Mouse (Mus musculus): ENCODE results near the gene Gulp1. TPM values are rescaled to one million over a fixed set of nuclear protein-coding genes. Genes with fewer than 3 reads are reported as not detected.

Gene Gulp1
- polyA plus RNA-seq, 1 experiment = 2.0 TPM

- Histone ChIP-seq H3K79me2 (ENCODE audit: control insufficient read depth, insufficient read depth) (no peaks in the 10 kb centered on the region), H3K4me2 (ENCODE audit: low read depth) (no peak overlapping the region), H3ac (ENCODE audit: control insufficient read depth, insufficient read length) (no peak overlapping the region), H3K36me3 (ENCODE audit: control insufficient read depth, insufficient read depth) (no peaks in the 10 kb centered on the region), H3K27me3 (ENCODE audit: control insufficient read depth, insufficient read depth, insufficient read length) (no peaks in the 10 kb centered on the region), H3K4me3 (no peak overlapping the region)
- TF ChIP-seq TCF12 (IDR thresholded peaks at IDR 0.05; ENCODE audit: insufficient read depth, poor library complexity, severe bottlenecking) (no peak), MYOD1 (IDR thresholded peaks at IDR 0.05; ENCODE audit: control insufficient read depth in 1 of 3, insufficient read length in 2 of 3, low read depth in 2 of 3) (no peak), REST (IDR thresholded peaks at IDR 0.05; ENCODE audit: insufficient read depth, insufficient read length) (no peak), TCF3 (IDR thresholded peaks at IDR 0.05; ENCODE audit: insufficient read length, low read depth) (no peak)
These were observed 67.4 kb downstream of the Gulp1 start for GRCm38 (mm10) chr1:44618751-44619150.

GRCm38 (mm10) chr1:44634481-44634880 lies 83.2 kb downstream of the Gulp1 start:
- Histone ChIP-seq H3K36me3 (ENCODE audit: control insufficient read depth, insufficient read depth) (no peaks in the 10 kb centered on the region), H3ac (ENCODE audit: control insufficient read depth, insufficient read length) (no peak overlapping the region), H3K79me2 (ENCODE audit: control insufficient read depth, insufficient read depth) (no peaks in the 10 kb centered on the region), H3K27me3 (ENCODE audit: control insufficient read depth, insufficient read depth, insufficient read length) (no peaks in the 10 kb centered on the region), H3K4me3 (no peak overlapping the region), H3K4me2 (ENCODE audit: low read depth) (no peak overlapping the region)
- no peak for TF ChIP-seq POLR2A (IDR thresholded peaks at IDR 0.05; ENCODE audit: insufficient read length, low read depth)
- TF ChIP-seq E2F4 (IDR thresholded peaks at IDR 0.05; ENCODE audit: insufficient read depth) = no peak
- TF ChIP-seq TCF3 (IDR thresholded peaks at IDR 0.05; ENCODE audit: insufficient read length, low read depth) = no peak
- no peak for TF ChIP-seq TCF12 (IDR thresholded peaks at IDR 0.05; ENCODE audit: insufficient read depth, poor library complexity, severe bottlenecking)
- no peak for TF ChIP-seq REST (IDR thresholded peaks at IDR 0.05; ENCODE audit: insufficient read depth, insufficient read length)
- no peak for TF ChIP-seq MYOD1 (IDR thresholded peaks at IDR 0.05; ENCODE audit: control insufficient read depth in 1 of 3, insufficient read length in 2 of 3, low read depth in 2 of 3)
- TF ChIP-seq USF1 (IDR thresholded peaks at IDR 0.05; ENCODE audit: low read depth) = no peak
- no peak for TF ChIP-seq POLR2AphosphoS2 (IDR thresholded peaks at IDR 0.05; ENCODE audit: insufficient read length, low read depth)

- H3K4me3 ChIP-seq = no peak overlapping the region
- H3K79me2 ChIP-seq (ENCODE audit: control insufficient read depth, insufficient read depth) = no peaks in the 10 kb centered on the region
- no peaks in the 10 kb centered on the region for H3K27me3 ChIP-seq (ENCODE audit: control insufficient read depth, insufficient read depth, insufficient read length)
- no peaks in the 10 kb centered on the region for H3K36me3 ChIP-seq (ENCODE audit: control insufficient read depth, insufficient read depth)
- no peak for TF ChIP-seq MYOG (IDR thresholded peaks at IDR 0.05; ENCODE audit: control insufficient read depth in 1 of 3, insufficient read depth in 1 of 3, insufficient read length in 2 of 3, low read depth in 2 of 3)
- no peak for TF ChIP-seq USF1 (IDR thresholded peaks at IDR 0.05; ENCODE audit: low read depth)
- no peak for TF ChIP-seq TCF3 (IDR thresholded peaks at IDR 0.05; ENCODE audit: insufficient read length, low read depth)
- TF ChIP-seq POLR2AphosphoS2 (IDR thresholded peaks at IDR 0.05; ENCODE audit: insufficient read length, low read depth) = no peak
- TF ChIP-seq SRF (IDR thresholded peaks at IDR 0.05; ENCODE audit: control insufficient read depth, insufficient read length, low read depth) = no peak
- no peak for TF ChIP-seq CEBPB (IDR thresholded peaks at IDR 0.05; ENCODE audit: insufficient read depth, poor library complexity, severe bottlenecking)
- no peak for TF ChIP-seq TCF12 (IDR thresholded peaks at IDR 0.05; ENCODE audit: insufficient read depth, poor library complexity, severe bottlenecking)
- no peak for TF ChIP-seq MAX (IDR thresholded peaks at IDR 0.05; ENCODE audit: low read depth)
- no peak overlapping the region for H3K4me2 ChIP-seq (ENCODE audit: low read depth)
- no peak overlapping the region for H3ac ChIP-seq (ENCODE audit: control insufficient read depth, insufficient read length)
These were observed 94.5 kb downstream of the Gulp1 start for GRCm38 (mm10) chr1:44645678-44646276.

GRCm38 (mm10) chr1:44678974-44679373 lies 127.7 kb downstream of the Gulp1 start:
- Histone ChIP-seq H3K27me3 (ENCODE audit: control insufficient read depth, insufficient read depth, insufficient read length) (no peaks in the 10 kb centered on the region), H3K4me2 (ENCODE audit: low read depth) (no peak overlapping the region), H3ac (ENCODE audit: control insufficient read depth, insufficient read length) (no peak overlapping the region), H3K36me3 (ENCODE audit: control insufficient read depth, insufficient read depth) (no peaks in the 10 kb centered on the region), H3K79me2 (ENCODE audit: control insufficient read depth, insufficient read depth) (no peaks in the 10 kb centered on the region), H3K4me3 (no peak overlapping the region)
- TF ChIP-seq SRF (IDR thresholded peaks at IDR 0.05; ENCODE audit: control insufficient read depth, insufficient read length, low read depth) (no peak), TCF12 (IDR thresholded peaks at IDR 0.05; ENCODE audit: insufficient read depth, poor library complexity, severe bottlenecking) (no peak), USF1 (IDR thresholded peaks at IDR 0.05; ENCODE audit: low read depth) (no peak), E2F4 (IDR thresholded peaks at IDR 0.05; ENCODE audit: insufficient read depth) (no peak), REST (IDR thresholded peaks at IDR 0.05; ENCODE audit: insufficient read depth, insufficient read length) (no peak), CEBPB (IDR thresholded peaks at IDR 0.05; ENCODE audit: insufficient read depth, poor library complexity, severe bottlenecking) (no peak), MYOG (IDR thresholded peaks at IDR 0.05; ENCODE audit: control insufficient read depth in 1 of 3, insufficient read depth in 1 of 3, insufficient read length in 2 of 3, low read depth in 2 of 3) (no peak), MAX (IDR thresholded peaks at IDR 0.05; ENCODE audit: low read depth) (no peak), POLR2AphosphoS2 (IDR thresholded peaks at IDR 0.05; ENCODE audit: insufficient read length, low read depth) (no peak), MYOD1 (IDR thresholded peaks at IDR 0.05; ENCODE audit: control insufficient read depth in 1 of 3, insufficient read length in 2 of 3, low read depth in 2 of 3) (no peak), TCF3 (IDR thresholded peaks at IDR 0.05; ENCODE audit: insufficient read length, low read depth) (no peak), POLR2A (IDR thresholded peaks at IDR 0.05; ENCODE audit: insufficient read length, low read depth) (no peak)

- TF ChIP-seq SRF (IDR thresholded peaks at IDR 0.05; ENCODE audit: control insufficient read depth, insufficient read length, low read depth) (no peak), MYOD1 (IDR thresholded peaks at IDR 0.05; ENCODE audit: control insufficient read depth in 1 of 3, insufficient read length in 2 of 3, low read depth in 2 of 3) (no peak), TCF3 (IDR thresholded peaks at IDR 0.05; ENCODE audit: insufficient read length, low read depth) (no peak)
- Histone ChIP-seq H3K79me2 (ENCODE audit: control insufficient read depth, insufficient read depth) (no peaks in the 10 kb centered on the region), H3K27me3 (ENCODE audit: control insufficient read depth, insufficient read depth, insufficient read length) (no peaks in the 10 kb centered on the region), H3K4me2 (ENCODE audit: low read depth) (no peak overlapping the region), H3ac (ENCODE audit: control insufficient read depth, insufficient read length) (no peak overlapping the region), H3K36me3 (ENCODE audit: control insufficient read depth, insufficient read depth) (no peaks in the 10 kb centered on the region), H3K4me3 (no peak overlapping the region)
These were observed 128.1 kb downstream of the Gulp1 start for GRCm38 (mm10) chr1:44679415-44679814.

All from myocyte (in vitro differentiated cells).